13 mouse cellular contexts compared by ENCODE assay signal in genomic region chr2:131892534-131892933, GRCm38 (mm10). TPM values are rescaled to one million over a fixed set of nuclear protein-coding genes. Genes with fewer than 3 reads are reported as not detected.
DNase-seq lines count a peak whose midpoint lies in the region; ATAC-seq lines count a peak whose summit lies in the region.
"Had no signal": no experiment of that assay in that cellular context is flagged by ENCODE, and none has a peak within 500 bp of the region (broad histone marks: within the 10 kb centered on the region; RNA-seq: fewer than 3 reads in every experiment).

No protein-coding gene starts in this region.

- no peaks in the 10 kb centered on the region for H3K9me3 ChIP-seq in hindbrain, embryonic 10.5 days
- no peaks in the 10 kb centered on the region for H3K9me3 ChIP-seq in hindbrain, embryonic 12.5 days (replicated peaks)
- H3K9me3 ChIP-seq in lung, embryonic 16.5 days (ENCODE audit: control insufficient read depth, low read length), result no peaks in the 10 kb centered on the region
- H3K9me3 ChIP-seq in midbrain, embryonic 14.5 days (ENCODE audit: control insufficient read depth, low read length), result no peaks in the 10 kb centered on the region
- H3K9me3 ChIP-seq: liver, embryonic 12.5 days had no signal

- H3K9ac ChIP-seq in hindbrain, embryonic 12.5 days, result no peak overlapping the region
- no peak overlapping the region for H3K9ac ChIP-seq in lung, embryonic 16.5 days (ENCODE audit: low read length)
- H3K9ac ChIP-seq in midbrain, embryonic 14.5 days (replicated peaks; ENCODE audit: low read length), result no peak overlapping the region
- H3K9ac ChIP-seq: liver, embryonic 12.5 days had no signal

- peaks cover 26% of the 10 kb centered on the region for H3K4me1 ChIP-seq in hindbrain, embryonic 10.5 days (replicated peaks)
- H3K4me1 ChIP-seq in hindbrain, embryonic 12.5 days, result peaks cover 10% of the 10 kb centered on the region; the same call in 1 of the 2 replicates
- peaks cover 20% of the 10 kb centered on the region for H3K4me1 ChIP-seq in lung, embryonic 16.5 days (replicated peaks; ENCODE audit: control insufficient read depth, insufficient read depth, low read length)
- H3K4me1 ChIP-seq in midbrain, embryonic 14.5 days (ENCODE audit: control insufficient read depth, insufficient read depth, low read length), result no peaks in the 10 kb centered on the region

- no peaks in the 10 kb centered on the region for H3K27me3 ChIP-seq in hindbrain, embryonic 10.5 days (ENCODE audit: insufficient read depth, poor library complexity, severe bottlenecking)
- H3K27me3 ChIP-seq in hindbrain, embryonic 12.5 days, result no peaks in the 10 kb centered on the region
- H3K27me3 ChIP-seq in lung, embryonic 16.5 days (ENCODE audit: control insufficient read depth, insufficient read depth, low read depth, low read length), result no peaks in the 10 kb centered on the region
- no peaks in the 10 kb centered on the region for H3K27me3 ChIP-seq in midbrain, embryonic 14.5 days (ENCODE audit: control insufficient read depth, insufficient read depth, low read length)

- peak; percentile 14 for DNase-seq in CD4-positive, CD25-positive, alpha-beta regulatory T cell, adult 2 months (ENCODE audit: low read depth, low spot score)
- DNase-seq in hindbrain, embryonic 10.5 days (ENCODE audit: low spot score), result no peak
- DNase-seq in lung, adult 18-20 months, result no peak
- peak; percentile 14 for DNase-seq in midbrain, embryonic 14.5 days
- DNase-seq: cerebellum, adult 2 months; thymus, postnatal 4 days had no signal

- peak overlapping the region; percentile 25; the same call in 1 of the 2 replicates for H3K27ac ChIP-seq in hindbrain, embryonic 10.5 days
- H3K27ac ChIP-seq in hindbrain, embryonic 12.5 days, result no peak overlapping the region
- peak overlapping the region; percentile 50 for H3K27ac ChIP-seq in lung, embryonic 16.5 days (ENCODE audit: low read length)
- no peak overlapping the region for H3K27ac ChIP-seq in midbrain, embryonic 14.5 days (replicated peaks; ENCODE audit: low read depth, low read length)
- H3K27ac ChIP-seq: liver, embryonic 12.5 days had no signal

- H3K4me3 ChIP-seq in hindbrain, embryonic 10.5 days, result no peak overlapping the region
- no peak overlapping the region for H3K4me3 ChIP-seq in hindbrain, embryonic 12.5 days
- H3K4me3 ChIP-seq in lung, embryonic 16.5 days (ENCODE audit: low read length), result no peak overlapping the region
- no peak overlapping the region for H3K4me3 ChIP-seq in midbrain, embryonic 14.5 days (replicated peaks; ENCODE audit: low read depth, low read length)
- H3K4me3 ChIP-seq: liver, embryonic 12.5 days had no signal

- H3K4me2 ChIP-seq in hindbrain, embryonic 12.5 days (replicated peaks), result no peak overlapping the region
- H3K4me2 ChIP-seq in lung, embryonic 16.5 days (ENCODE audit: low read depth, low read length), result no peak overlapping the region
- no peak overlapping the region for H3K4me2 ChIP-seq in midbrain, embryonic 14.5 days (ENCODE audit: low read length)
- H3K4me2 ChIP-seq: liver, embryonic 12.5 days had no signal

- ATAC-seq in CD4-positive, CD25-positive, alpha-beta regulatory T cell, adult 4 months, result no peak
- no peak for ATAC-seq in hindbrain, embryonic 12.5 days (ENCODE audit: low FRiP score)
- ATAC-seq in lung, embryonic 16.5 days (ENCODE audit: low read depth), result peak; percentile 44; the same call in 1 of the 2 replicates
- no peak for ATAC-seq in midbrain, embryonic 14.5 days (ENCODE audit: low FRiP score, low TSS enrichment)
- no peak for ATAC-seq in erythroblast, adult 5-6 weeks (replicated peaks; ENCODE audit: low FRiP score, poor library complexity, severe bottlenecking)
- ATAC-seq: liver, embryonic 12.5 days had no signal

- 36% methylated on average over 5 of the region's 5 CpGs for WGBS in hindbrain, embryonic 10.5 days
- 35% methylated on average over 5 of the region's 5 CpGs for WGBS in hindbrain, embryonic 12.5 days
- WGBS in lung, embryonic 16.5 days, result 43% methylated on average over 5 of the region's 5 CpGs
- 24% methylated on average over 5 of the region's 5 CpGs for WGBS in midbrain, embryonic 14.5 days

- no peaks in the 10 kb centered on the region for H3K36me3 ChIP-seq in hindbrain, embryonic 10.5 days
- H3K36me3 ChIP-seq in hindbrain, embryonic 12.5 days, result no peaks in the 10 kb centered on the region
- no peaks in the 10 kb centered on the region for H3K36me3 ChIP-seq in lung, embryonic 16.5 days (ENCODE audit: control insufficient read depth, insufficient read depth, low read length)
- no peaks in the 10 kb centered on the region for H3K36me3 ChIP-seq in midbrain, embryonic 14.5 days (ENCODE audit: control insufficient read depth, insufficient read depth, low read length)
- H3K36me3 ChIP-seq: liver, embryonic 12.5 days had no signal

RNA-seq across cellular contexts. Expression of gene Prnp, which starts 17.2 kb away (rescaled TPM):
- 10 to 100 TPM; 11.8 to 12.3 TPM for polyA plus RNA-seq in CD4-positive, CD25-positive, alpha-beta regulatory T cell, adult 4 months (2017; shearing (Covaris generic))
- 21.0 and 43.7 TPM in 2 replicates for polyA plus RNA-seq in hindbrain, embryonic 10.5 days (2016; fragmentation: Nextera tagmentation; extraction: Ambion mirVana)
- 62.9 and 69.2 TPM in 2 replicates for polyA plus RNA-seq in hindbrain, embryonic 12.5 days (2016; fragmentation: Nextera tagmentation; extraction: Ambion mirVana)
- 56.7 and 60.4 TPM in 2 replicates for polyA plus RNA-seq in lung, embryonic 16.5 days (2015; fragmentation: Nextera tagmentation; extraction: Ambion mirVana)
- 97.3 and 118 TPM in 2 replicates for polyA plus RNA-seq in midbrain, embryonic 14.5 days (2014; fragmentation: Nextera tagmentation; extraction: Ambion mirVana)
- total RNA-seq in erythroblast, adult 5-6 weeks (2015; ENCODE audit: low replicate concordance), result 80.3 and 84.9 TPM in 2 replicates
- total RNA-seq in erythroblast, adult 5-6 weeks (2017; ENCODE audit: low replicate concordance), result 147 and 159 TPM in 2 replicates

RNA-seq across cellular contexts. Expression of gene Prn, which starts 17.2 kb away (rescaled TPM):
- polyA plus RNA-seq in CD4-positive, CD25-positive, alpha-beta regulatory T cell, adult 4 months (2017; shearing (Covaris generic)), result not detected
- not detected in 2 replicates for polyA plus RNA-seq in hindbrain, embryonic 10.5 days (2016; fragmentation: Nextera tagmentation; extraction: Ambion mirVana)
- not detected in 2 replicates for polyA plus RNA-seq in hindbrain, embryonic 12.5 days (2016; fragmentation: Nextera tagmentation; extraction: Ambion mirVana)
- not detected in 2 replicates for polyA plus RNA-seq in lung, embryonic 16.5 days (2015; fragmentation: Nextera tagmentation; extraction: Ambion mirVana)
- not detected in 2 replicates for polyA plus RNA-seq in midbrain, embryonic 14.5 days (2014; fragmentation: Nextera tagmentation; extraction: Ambion mirVana)
- total RNA-seq in erythroblast, adult 5-6 weeks (2015; ENCODE audit: low replicate concordance), result not detected in 2 replicates
- not detected in 2 replicates for total RNA-seq in erythroblast, adult 5-6 weeks (2017; ENCODE audit: low replicate concordance)
- total RNA-seq: left cerebral cortex, adult 18-20 months; MEL had no signal
- polyA plus RNA-seq: cerebellum, adult 2 months; liver, embryonic 12.5 days had no signal

RNA-seq across cellular contexts. Expression of gene Erv3, which starts 33.0 kb away (rescaled TPM):
- polyA plus RNA-seq in CD4-positive, CD25-positive, alpha-beta regulatory T cell, adult 4 months (2017; shearing (Covaris generic)), result not detected
- 0.05 TPM in 1 of 2 replicates, not detected in the other for polyA plus RNA-seq in hindbrain, embryonic 10.5 days (2016; fragmentation: Nextera tagmentation; extraction: Ambion mirVana)
- polyA plus RNA-seq in hindbrain, embryonic 12.5 days (2016; fragmentation: Nextera tagmentation; extraction: Ambion mirVana), result not detected in 2 replicates
- not detected in 2 replicates for polyA plus RNA-seq in lung, embryonic 16.5 days (2015; fragmentation: Nextera tagmentation; extraction: Ambion mirVana)
- polyA plus RNA-seq in midbrain, embryonic 14.5 days (2014; fragmentation: Nextera tagmentation; extraction: Ambion mirVana), result not detected in 2 replicates
- total RNA-seq in erythroblast, adult 5-6 weeks (2015; ENCODE audit: low replicate concordance), result not detected in 2 replicates
- not detected in 2 replicates for total RNA-seq in erythroblast, adult 5-6 weeks (2017; ENCODE audit: low replicate concordance)
- polyA plus RNA-seq: liver, embryonic 12.5 days had no signal

RNA-seq across cellular contexts. Expression of gene Prnd, which starts 58.1 kb away (rescaled TPM):
- under 1 TPM in 1 of 2 experiments, not detected in 1; 0.19 TPM for polyA plus RNA-seq in CD4-positive, CD25-positive, alpha-beta regulatory T cell, adult 4 months (2017; shearing (Covaris generic))
- 4.1 and 5.5 TPM in 2 replicates for polyA plus RNA-seq in hindbrain, embryonic 10.5 days (2016; fragmentation: Nextera tagmentation; extraction: Ambion mirVana)
- 11.6 and 13.3 TPM in 2 replicates for polyA plus RNA-seq in hindbrain, embryonic 12.5 days (2016; fragmentation: Nextera tagmentation; extraction: Ambion mirVana)
- polyA plus RNA-seq in lung, embryonic 16.5 days (2015; fragmentation: Nextera tagmentation; extraction: Ambion mirVana), result 33.6 and 38.3 TPM in 2 replicates
- 6.4 and 14.1 TPM in 2 replicates for polyA plus RNA-seq in midbrain, embryonic 14.5 days (2014; fragmentation: Nextera tagmentation; extraction: Ambion mirVana)
- total RNA-seq in erythroblast, adult 5-6 weeks (2015; ENCODE audit: low replicate concordance), result not detected in 2 replicates
- total RNA-seq in erythroblast, adult 5-6 weeks (2017; ENCODE audit: low replicate concordance), result not detected in 2 replicates
- total RNA-seq: left cerebral cortex, adult 18-20 months; MEL had no signal

Comparison
In these comparisons a context has a peak if more than half of its experiments do, and no peak if none do; other contexts are left out.
1. H3K27ac ChIP-seq: peak in hindbrain, embryonic 10.5 days (single experiment) and lung, embryonic 16.5 days (single experiment); none in hindbrain, embryonic 12.5 days (single experiment) and midbrain, embryonic 14.5 days (single experiment).
2. DNase-seq: peak in CD4-positive, CD25-positive, alpha-beta regulatory T cell, adult 2 months (single experiment) and midbrain, embryonic 14.5 days (single experiment); none in hindbrain, embryonic 10.5 days (single experiment) and lung, adult 18-20 months (0 of 2).